Mouse (Mus musculus) lung, postnatal 0 days (tissue): ENCODE measurements around the gene Ccl11.

Experiments used
- CTCF ChIP-seq: IDR thresholded peaks from 2 replicates; pipeline ENCODE4 v1.5.1; 2016; ENCODE audit warnings: antibody characterized with exemption, mild to moderate bottlenecking
- EP300 ChIP-seq: IDR thresholded peaks from 2 replicates; pipeline ENCODE4 v1.6.1; 2016; ENCODE audit warnings: antibody characterized with exemption, mild to moderate bottlenecking, control low read depth

DNA sequence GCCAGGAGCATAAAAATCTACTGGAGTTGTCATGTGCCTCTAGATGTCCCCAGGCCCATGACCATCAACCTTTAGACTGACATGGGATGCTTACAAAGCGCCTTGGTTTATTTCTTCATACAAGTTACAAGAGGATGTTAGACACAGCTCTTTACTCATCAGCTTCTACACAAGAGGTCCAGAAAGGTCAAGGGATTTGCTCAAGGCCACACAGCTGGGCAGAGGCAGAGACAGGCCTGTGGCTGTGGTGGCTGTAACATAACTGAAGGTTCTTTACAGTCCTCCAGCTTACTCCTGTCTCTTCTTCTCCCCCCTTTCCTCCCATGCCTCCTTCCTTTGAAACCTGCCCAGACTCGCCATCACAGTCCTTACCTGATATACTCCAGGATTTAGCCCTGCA, 27.5 kb upstream of the Ccl11 start:
- TF ChIP-seq CTCF (no peak), EP300 (no peak)
